Mouse (Mus musculus) CH12.LX (cell line): ENCODE data around the gene St3gal3. TPM values are rescaled to one million over a fixed set of nuclear protein-coding genes. Genes with fewer than 3 reads are reported as not detected.

ENCODE experiments used
- DNase-seq: peaks from one replicate; pipeline ENCODE4 v3.0.0-alpha.2; 2013; ENCODE audit errors: extremely low read depth
- H3K27ac ChIP-seq: 2 replicates; pipeline ENCODE4 v1.5.1; 2012; ENCODE audit warnings: low read depth, mild to moderate bottlenecking, control low read depth, moderate library complexity; ENCODE audit not compliant: insufficient read depth
- H3K27me3 ChIP-seq: replicated peaks from 2 replicates; pipeline ENCODE3; 2012; ENCODE audit warnings: inconsistent platforms
- H3K36me3 ChIP-seq, 2 experiments: replicated peaks in 1 of 2; 2 replicates each; pipeline versions ENCODE3 to v1.6.1; 2012; ENCODE audit warnings: inconsistent platforms in 1 of 2, low read length in 1 of 2, mild to moderate bottlenecking in 1 of 2, mixed read lengths in 1 of 2, moderate library complexity in 1 of 2; ENCODE audit not compliant: control insufficient read depth in 1 of 2, insufficient read depth in 1 of 2
- H3K4me1 ChIP-seq, 2 experiments: 2 replicates each; pipeline ENCODE4 v1.6.1; 2012; ENCODE audit warnings: inconsistent platforms in 1 of 2, moderate library complexity in 1 of 2; ENCODE audit not compliant: insufficient read depth in 2 of 2, control insufficient read depth in 1 of 2
- H3K4me2 ChIP-seq: 2 replicates; pipeline ENCODE4 v1.6.1; 2012; ENCODE audit warnings: low read depth, mild to moderate bottlenecking, control low read depth; ENCODE audit not compliant: poor library complexity, insufficient read depth, severe bottlenecking
- H3K4me3 ChIP-seq, 3 experiments: fragments of 150-350 bp in 1 of 3; sonication (generic) in 1 of 3; replicated peaks in 1 of 3; 2 replicates each; pipeline versions ENCODE3 to v1.5.1; 2011 to 2012; ENCODE audit warnings: low read depth in 2 of 3, low read length in 2 of 3, mild to moderate bottlenecking in 2 of 3, moderate library complexity in 2 of 3, control low read depth in 1 of 3, improper control_type of control experiment in 1 of 3, inconsistent platforms in 1 of 3, mixed read lengths in 1 of 3; ENCODE audit not compliant: poor library complexity in 1 of 3
- H3K79me2 ChIP-seq: replicated peaks from 2 replicates; pipeline ENCODE4 v1.6.1; 2012; ENCODE audit warnings: mild to moderate bottlenecking, moderate library complexity; ENCODE audit not compliant: control insufficient read depth, poor library complexity, insufficient read depth, severe bottlenecking; ENCODE audit errors: extremely low read depth
- H3K9ac ChIP-seq: 2 replicates; pipeline ENCODE4 v1.6.1; 2012; ENCODE audit warnings: low read depth, mild to moderate bottlenecking, control low read depth, moderate library complexity; ENCODE audit not compliant: insufficient read depth
- H3K9me3 ChIP-seq: replicated peaks from 2 replicates; pipeline ENCODE3; 2012; ENCODE audit warnings: low read length, inconsistent platforms, mixed read lengths
- BHLHE40 ChIP-seq: IDR thresholded peaks from 2 replicates; pipeline ENCODE4 v1.6.1; 2011; ENCODE audit warnings: mild to moderate bottlenecking, low read depth, low read length, improper control_type of control experiment
- CHD1 ChIP-seq: IDR thresholded peaks from 2 replicates; pipeline ENCODE4 v1.6.1; 2012; ENCODE audit warnings: low read depth, low read length, improper control_type of control experiment, inconsistent platforms
- CTCF ChIP-seq, 2 experiments: IDR thresholded peaks in 1 of 2; conservative IDR thresholded peaks in 1 of 2; 2 replicates each; pipeline ENCODE4 v1.5.1; 2011 to 2012; ENCODE audit warnings: low read depth in 2 of 2, low read length in 2 of 2, improper control_type of control experiment in 1 of 2, inconsistent platforms in 1 of 2, mild to moderate bottlenecking in 1 of 2, moderate library complexity in 1 of 2
- EP300 ChIP-seq: IDR thresholded peaks from 2 replicates; pipeline ENCODE4 v1.6.1; 2011; ENCODE audit warnings: low read length, improper control_type of control experiment
- JUN ChIP-seq: IDR thresholded peaks from 2 replicates; pipeline ENCODE4 v1.6.1; 2011; ENCODE audit warnings: low read depth, mild to moderate bottlenecking, low read length, improper control_type of control experiment, moderate library complexity; ENCODE audit not compliant: insufficient read depth
- KAT2A ChIP-seq: IDR thresholded peaks from 2 replicates; pipeline ENCODE4 v1.6.1; 2012; ENCODE audit warnings: low read length, improper control_type of control experiment, inconsistent platforms; ENCODE audit not compliant: insufficient replicate concordance
- MAFK ChIP-seq: IDR thresholded peaks from 2 replicates; pipeline ENCODE4 v1.6.1; 2011; ENCODE audit warnings: low read length, improper control_type of control experiment; ENCODE audit not compliant: insufficient replicate concordance
- MAZ ChIP-seq: IDR thresholded peaks from 2 replicates; pipeline ENCODE4 v1.6.1; 2012; ENCODE audit warnings: low read depth, mild to moderate bottlenecking, inconsistent platforms, low read length, improper control_type of control experiment, moderate library complexity
- NELFE ChIP-seq: IDR thresholded peaks from 2 replicates; pipeline ENCODE4 v1.6.1; 2011; ENCODE audit warnings: low read depth, low read length, improper control_type of control experiment
- PAX5 ChIP-seq: IDR thresholded peaks from 2 replicates; pipeline ENCODE4 v1.6.1; 2012; ENCODE audit warnings: low read length, inconsistent platforms, mixed read lengths
- RCOR1 ChIP-seq: conservative IDR thresholded peaks from 2 replicates; pipeline ENCODE4 v1.6.1; 2012; ENCODE audit warnings: low read depth, mild to moderate bottlenecking, inconsistent platforms, low read length, improper control_type of control experiment
- SMC3 ChIP-seq: IDR thresholded peaks from 2 replicates; pipeline ENCODE4 v1.6.1; 2011; ENCODE audit warnings: low read depth, low read length, improper control_type of control experiment
- TCF12 ChIP-seq: IDR thresholded peaks from 2 replicates; pipeline ENCODE4 v1.6.1; 2014; ENCODE audit warnings: low read depth, mild to moderate bottlenecking, inconsistent platforms, low read length, improper control_type of control experiment
- dilution Hi-C: fragments of 300-500 bp; cut with MboI; formaldehyde crosslinking; loops from 2 replicates; pipeline ENCODE4 v1.14.3; 2020; ENCODE audit warnings: low sequenced_read_pairs; ENCODE audit not compliant: extremely low pct_unique_long_range_greater_than_20kb, extremely low pct_ligation_motif_present
- in situ Hi-C: fragments of 300-500 bp; cut with MboI; formaldehyde crosslinking; loops from 3 replicates; pipeline ENCODE4 v1.14.3; 2019; ENCODE audit warnings: low sequenced_read_pairs, low pct_ligation_motif_present, low pct_unique_long_range_greater_than_20kb, mixed read lengths
- polyA plus RNA-seq: library from polyadenylated mRNA; unstranded; fragments of >175 nt; gene quantifications from 2 replicates; pipeline ENCODE4 v1.2.1, GENCODE M21; 2012; ENCODE audit warnings: low read depth; ENCODE audit not compliant: insufficient read length
- total RNA-seq, 2 experiments: library from RNA; depleted of rRNA; stranded (reverse); fragments of 300-350 nt in 1 of 2; fragments of >200 nt in 1 of 2; gene quantifications; 2 replicates each; pipeline ENCODE4 v1.2.3; 2012 to 2014

Gene St3gal3
- total and polyA plus RNA-seq, 3 experiments, result 7.1 to 10.1 (median 8.2) TPM

DNA sequence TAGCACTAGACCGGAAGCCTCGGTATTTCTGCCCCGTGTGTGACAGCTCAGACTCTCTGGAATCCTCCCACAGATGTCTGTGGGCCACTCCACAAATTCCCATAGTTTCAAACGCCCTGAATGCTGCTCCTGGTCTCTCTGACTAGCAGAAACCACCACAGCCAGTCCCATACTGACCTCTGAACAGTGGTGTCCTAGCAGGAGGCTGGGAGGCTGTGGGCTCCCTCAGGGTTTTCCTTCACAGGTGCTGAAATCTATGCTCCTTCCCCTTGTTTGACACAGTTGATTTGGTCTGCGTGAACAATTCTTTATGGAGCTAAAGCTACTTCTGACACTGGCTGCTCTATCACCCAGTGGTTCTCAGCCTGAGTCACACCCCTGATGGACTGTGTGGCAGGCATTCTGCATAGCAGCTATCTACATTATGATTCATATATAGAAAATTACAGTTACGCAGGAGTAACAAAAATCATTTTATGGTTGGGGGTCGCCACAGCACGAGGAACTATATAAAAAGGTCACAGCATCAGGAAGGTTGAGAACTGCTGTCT lies 31.4 kb downstream of the St3gal3 start:
- dilution Hi-C loops, result no loop called here
- Histone ChIP-seq H3K27ac (no peak overlapping the region), H3K27me3 (no peaks in the 10 kb centered on the region), H3K4me3 (no peak overlapping the region), H3K36me3 (peaks cover 6 to 28% of the 10 kb centered on the region in 2 experiments), H3K9ac (no peak overlapping the region), H3K4me2 (no peak overlapping the region), H3K79me2 (no peaks in the 10 kb centered on the region), H3K9me3 (peaks cover 4% of the 10 kb centered on the region), H3K4me1 (peaks cover 10 to 14% of the 10 kb centered on the region in 2 experiments)
- DNase-seq, result no peak
- no peak for TF ChIP-seq MAFK
- no peak for TF ChIP-seq RCOR1
- TF ChIP-seq CHD1, result no peak
- no peak for TF ChIP-seq EP300
- no peak for TF ChIP-seq TCF12
- no peak for TF ChIP-seq MAZ
- TF ChIP-seq SMC3, result no peak
- TF ChIP-seq KAT2A, result no peak
- TF ChIP-seq BHLHE40, result no peak
- no peak for TF ChIP-seq PAX5
- in situ Hi-C loops, result no loop called here

DNA sequence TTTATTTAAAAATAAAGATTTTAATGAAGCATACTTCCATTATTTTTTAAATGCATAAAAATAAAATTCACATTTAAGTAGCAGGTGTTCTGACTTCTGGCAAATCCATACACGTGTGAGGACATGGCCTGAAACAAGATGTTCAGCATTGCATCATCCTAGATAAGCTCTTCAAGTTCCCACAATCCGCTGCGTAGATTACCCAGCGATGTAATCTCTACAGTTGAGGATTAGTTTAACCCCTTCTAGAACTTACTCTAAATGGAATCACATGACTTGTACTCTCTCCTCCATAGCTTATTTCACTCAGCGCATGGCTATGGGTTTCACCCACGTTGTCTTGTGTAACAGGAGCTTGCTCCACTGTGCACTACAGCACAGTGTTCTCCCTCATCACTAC lies 33.2 kb downstream of the St3gal3 start:
- Histone ChIP-seq H3K36me3 (peaks cover 6 to 31% of the 10 kb centered on the region in 2 experiments), H3K27ac (no peak overlapping the region), H3K79me2 (no peaks in the 10 kb centered on the region), H3K27me3 (no peaks in the 10 kb centered on the region), H3K9ac (no peak overlapping the region), H3K9me3 (no peaks in the 10 kb centered on the region), H3K4me2 (no peak overlapping the region), H3K4me3 (no peak overlapping the region), H3K4me1 (peaks cover 14 to 19% of the 10 kb centered on the region in 2 experiments)
- TF ChIP-seq BHLHE40 (no peak), JUN (no peak), NELFE (no peak), PAX5 (no peak), KAT2A (no peak), CTCF (conservative IDR thresholded peaks at IDR 0.05 in 1 of 2, IDR thresholded peaks at IDR 0.05 in 1 of 2; ENCODE audit: low read depth in 2 of 2, low read length in 2 of 2) (no peak)
- in situ Hi-C loops (no loop called here), dilution Hi-C loops (no loop called here)
- no peak for DNase-seq
